Mouse (Mus musculus): ENCODE measurements around the gene Stum.

DNA sequence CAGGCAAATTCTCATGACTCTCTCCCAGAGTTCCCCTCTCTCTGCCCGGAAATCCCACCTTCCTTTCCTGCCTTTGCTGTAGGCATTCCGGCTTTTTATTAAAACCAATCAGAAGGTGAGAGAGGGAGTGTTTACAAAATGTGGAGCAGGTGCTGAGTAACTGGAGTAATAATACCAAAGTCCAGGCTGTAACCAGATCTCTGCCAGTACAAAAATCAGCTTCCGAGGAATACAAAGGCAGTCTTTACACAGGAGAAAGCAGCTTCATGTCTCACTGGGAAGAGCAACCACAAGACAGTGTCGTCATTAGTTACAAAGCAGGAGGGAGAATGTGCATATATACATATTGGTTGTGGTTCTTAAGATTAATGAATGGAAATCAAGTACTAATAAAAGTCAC, 19.3 kb upstream of the Stum start:
- TF ChIP-seq CTCF (IDR thresholded peaks at IDR 0.05; ENCODE audit: low read depth, low read length) (no peak), POLR2A (IDR thresholded peaks at IDR 0.05; ENCODE audit: borderline replicate concordance, low read depth, low read length) (no peak)

Measured in bone marrow macrophage, adult 2 months (primary cell).